Mouse (Mus musculus) limb, embryonic 15.5 days (tissue): ENCODE data around the gene Acaa1a. TPM values are rescaled to one million over a fixed set of nuclear protein-coding genes. Genes with fewer than 3 reads are reported as not detected.

ENCODE experiments used
- polyA plus RNA-seq: library from polyadenylated mRNA; unstranded; fragments of >200 nt; fragmentation: Nextera tagmentation; extraction: Ambion mirVana; gene quantifications from 2 replicates; pipeline ENCODE4 v1.2.1, GENCODE M21; 2015

The Acaa1a gene
- polyA plus RNA-seq, 1 experiment from 2014 or later, result 112 TPM

Other genes with a start within 250 kb of the Acaa1a start
- gene Plcd1, start 246.2 kb upstream of the Acaa1a start, polyA plus RNA-seq, result 55.5 and 57.7 TPM in 2 replicates
- gene Dlec1, start 237.2 kb upstream of the Acaa1a start, polyA plus RNA-seq, result 0.38 and 0.46 TPM in 2 replicates
- 1.7 and 2.4 TPM in 2 replicates for gene Acaa1b, start 182.6 kb upstream of the Acaa1a start, polyA plus RNA-seq
- not detected in 2 replicates for gene Gm47289, start 180.5 kb upstream of the Acaa1a start, polyA plus RNA-seq
- not detected in 2 replicates for gene Slc22a13, start 130.6 kb upstream of the Acaa1a start, polyA plus RNA-seq
- 9.4 and 11.5 TPM in 2 replicates for gene Oxsr1, start 17.2 kb upstream of the Acaa1a start, polyA plus RNA-seq
- 32.7 and 38.2 TPM in 2 replicates for gene Myd88, start 1.7 kb downstream of the Acaa1a start, polyA plus RNA-seq
- gene Xylb, start 17.7 kb downstream of the Acaa1a start, polyA plus RNA-seq, result 4.2 and 5.8 TPM in 2 replicates
- 0.24 TPM in 1 of 2 replicates, not detected in the other for gene Slc22a14, start 25.9 kb downstream of the Acaa1a start, polyA plus RNA-seq
- 14.9 TPM in 2 replicates for gene Acvr2b, start 62.4 kb downstream of the Acaa1a start, polyA plus RNA-seq
- 25.2 and 28.4 TPM in 2 replicates for gene Exog, start 105.3 kb downstream of the Acaa1a start, polyA plus RNA-seq
- 0.17 and 0.22 TPM in 2 replicates for gene Scn5a, start 239.3 kb downstream of the Acaa1a start, polyA plus RNA-seq